Mouse (Mus musculus): Measurements from ENCODE around the gene Sit1. TPM values are rescaled to one million over a fixed set of nuclear protein-coding genes. Genes with fewer than 3 reads are reported as not detected.

Sit1 gene
- polyA plus RNA-seq (2011; ENCODE audit: insufficient read depth, insufficient read length, low read depth, missing spikeins) = not detected in 2 replicates

DNA sequence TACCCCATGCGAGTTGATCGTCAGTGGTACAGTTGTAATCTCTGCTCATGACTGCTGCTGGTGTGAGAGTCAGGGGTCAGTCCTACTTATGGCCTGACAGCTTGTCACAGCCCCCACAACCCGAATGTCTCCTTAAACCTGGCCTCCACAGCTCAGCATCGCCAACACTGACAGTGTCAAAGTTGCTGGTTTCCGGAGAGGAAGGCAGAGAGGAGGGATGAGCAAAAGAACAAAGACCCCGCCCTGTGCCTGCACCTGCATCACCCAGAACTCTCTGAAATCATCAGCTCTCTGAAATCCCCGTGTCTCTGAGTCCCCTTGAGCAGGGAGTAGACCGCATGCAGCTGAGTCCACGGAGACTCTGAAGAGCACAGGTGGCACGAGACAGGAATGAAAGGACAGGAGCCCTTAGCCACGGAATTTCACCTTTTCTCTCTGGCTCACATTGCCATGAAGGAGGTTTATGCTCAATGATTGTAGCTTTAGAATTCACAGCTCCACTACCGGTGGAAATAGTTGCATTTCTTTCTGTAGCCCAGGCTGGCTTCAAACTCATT, at the start of gene Sit1:
TSS of gene Sit1 (minus strand) at position 200 of the 557 bp plus-strand sequence.
- H3K9me3 ChIP-seq (replicated peaks; ENCODE audit: control insufficient read depth, insufficient read depth, low read length, poor library complexity, severe bottlenecking) = no peaks in the 10 kb centered on the region
- no peaks in the 10 kb centered on the region for H3K27me3 ChIP-seq (ENCODE audit: control insufficient read depth, insufficient read depth, low read length, poor library complexity, severe bottlenecking)
- no peak within 1 kb of the TSS for H3K9ac ChIP-seq (ENCODE audit: low read depth, poor library complexity, severe bottlenecking)
- no peak for TF ChIP-seq POLR2A (IDR thresholded peaks at IDR 0.05; ENCODE audit: insufficient read depth, low read length)
- no peak for TF ChIP-seq CTCF (IDR thresholded peaks at IDR 0.05; ENCODE audit: low read depth, low read length)
- no peak for TF ChIP-seq EP300 (IDR thresholded peaks at IDR 0.05; ENCODE audit: insufficient read depth, low read depth, low read length)
- peaks cover 2% of the 10 kb centered on the region for H3K4me1 ChIP-seq (ENCODE audit: control insufficient read depth, insufficient read depth, low read length)
- no peak within 1 kb of the TSS for H3K4me3 ChIP-seq (ENCODE audit: low read depth, low read length)
- no peak within 1 kb of the TSS for H3K27ac ChIP-seq (ENCODE audit: insufficient read depth, low read length)
- no peaks in the 10 kb centered on the region for H3K36me3 ChIP-seq (ENCODE audit: control insufficient read depth, insufficient read depth, low read length, poor library complexity, severe bottlenecking)

DNA sequence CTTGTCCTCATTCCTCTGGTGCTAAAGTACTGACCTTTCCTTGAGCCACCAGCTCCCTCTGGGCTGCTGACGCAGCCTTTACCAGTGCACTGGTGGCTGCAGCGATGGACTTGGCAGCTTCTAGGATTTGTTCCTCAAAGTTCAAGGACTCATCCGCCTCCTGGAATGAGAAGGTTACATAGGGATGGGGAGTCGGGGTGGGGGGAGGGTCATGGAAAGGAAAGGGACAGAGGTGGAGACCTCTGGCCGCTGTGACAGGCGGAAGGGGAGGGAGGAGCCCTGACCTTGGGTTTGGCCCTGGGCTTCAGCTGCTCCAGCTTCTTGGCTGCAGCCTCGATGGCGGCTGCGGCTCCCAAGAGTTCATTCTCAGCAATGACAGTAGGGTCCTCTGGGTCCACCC, 49.7 kb upstream of the Sit1 start:
- Histone ChIP-seq H3K27me3 (ENCODE audit: control insufficient read depth, insufficient read depth, low read length, poor library complexity, severe bottlenecking) (no peaks in the 10 kb centered on the region), H3K4me3 (ENCODE audit: low read depth, low read length) (no peak overlapping the region), H3K27ac (ENCODE audit: insufficient read depth, low read length) (no peak overlapping the region), H3K36me3 (ENCODE audit: control insufficient read depth, insufficient read depth, low read length, poor library complexity, severe bottlenecking) (peaks cover 41% of the 10 kb centered on the region), H3K4me1 (ENCODE audit: control insufficient read depth, insufficient read depth, low read length) (peaks cover 3% of the 10 kb centered on the region), H3K9ac (ENCODE audit: low read depth, poor library complexity, severe bottlenecking) (no peak overlapping the region), H3K9me3 (replicated peaks; ENCODE audit: control insufficient read depth, insufficient read depth, low read length, poor library complexity, severe bottlenecking) (no peaks in the 10 kb centered on the region)
- no peak for TF ChIP-seq EP300 (IDR thresholded peaks at IDR 0.05; ENCODE audit: insufficient read depth, low read depth, low read length)
- TF ChIP-seq CTCF (IDR thresholded peaks at IDR 0.05; ENCODE audit: low read depth, low read length) = no peak
- TF ChIP-seq POLR2A (IDR thresholded peaks at IDR 0.05; ENCODE audit: insufficient read depth, low read length) = no peak

DNA sequence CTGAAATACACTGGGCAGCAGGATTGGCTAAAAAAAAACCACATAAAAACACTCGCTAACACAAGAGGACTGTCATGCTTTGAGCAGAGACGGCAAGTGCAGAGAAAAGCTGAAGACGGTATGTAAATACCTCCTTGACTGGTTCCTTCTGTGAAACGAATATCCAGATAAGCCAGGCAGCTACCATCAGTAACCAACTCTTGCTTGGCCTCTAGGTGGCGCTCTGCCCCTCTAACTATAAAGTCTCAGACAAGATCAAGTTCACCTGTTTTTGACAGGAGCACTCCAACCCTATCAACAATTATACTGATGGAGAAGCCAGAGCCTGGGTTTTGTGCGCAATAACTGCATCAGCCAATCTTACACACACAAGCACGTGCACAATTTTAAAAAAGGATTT, 47.0 kb upstream of the Sit1 start:
- Histone ChIP-seq H3K9me3 (replicated peaks; ENCODE audit: control insufficient read depth, insufficient read depth, low read length, poor library complexity, severe bottlenecking) (no peaks in the 10 kb centered on the region), H3K27ac (ENCODE audit: insufficient read depth, low read length) (no peak overlapping the region), H3K27me3 (ENCODE audit: control insufficient read depth, insufficient read depth, low read length, poor library complexity, severe bottlenecking) (no peaks in the 10 kb centered on the region), H3K9ac (ENCODE audit: low read depth, poor library complexity, severe bottlenecking) (no peak overlapping the region), H3K4me3 (ENCODE audit: low read depth, low read length) (no peak overlapping the region), H3K4me1 (ENCODE audit: control insufficient read depth, insufficient read depth, low read length) (peaks cover 3% of the 10 kb centered on the region), H3K36me3 (ENCODE audit: control insufficient read depth, insufficient read depth, low read length, poor library complexity, severe bottlenecking) (peaks cover 24% of the 10 kb centered on the region)
- TF ChIP-seq POLR2A (IDR thresholded peaks at IDR 0.05; ENCODE audit: insufficient read depth, low read length) (no peak), CTCF (IDR thresholded peaks at IDR 0.05; ENCODE audit: low read depth, low read length) (peak; percentile 67)

DNA sequence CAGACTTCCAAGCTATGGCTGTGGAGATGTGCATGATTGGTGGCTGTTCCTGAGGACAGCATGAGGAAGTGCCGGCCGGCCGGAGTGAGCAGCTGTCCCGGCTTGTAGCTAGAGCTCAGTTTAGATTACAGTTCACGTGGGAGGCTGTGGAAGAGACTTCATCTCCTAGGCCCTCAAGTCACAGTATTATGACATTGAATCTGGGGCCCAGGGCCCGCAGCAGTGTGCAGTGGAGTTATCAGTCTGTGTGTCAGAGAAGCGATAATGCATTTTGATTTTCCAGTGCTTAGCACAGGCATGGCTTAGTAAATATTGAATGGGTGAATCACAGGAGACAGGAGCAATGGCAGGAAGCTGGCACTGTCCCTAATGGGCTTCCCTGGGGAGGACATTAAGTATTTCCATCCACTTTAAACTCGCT, 46.6 kb upstream of the Sit1 start:
- H3K9me3 ChIP-seq (replicated peaks; ENCODE audit: control insufficient read depth, insufficient read depth, low read length, poor library complexity, severe bottlenecking) = no peaks in the 10 kb centered on the region
- TF ChIP-seq CTCF (IDR thresholded peaks at IDR 0.05; ENCODE audit: low read depth, low read length) (no peak), EP300 (IDR thresholded peaks at IDR 0.05; ENCODE audit: insufficient read depth, low read depth, low read length) (no peak), POLR2A (IDR thresholded peaks at IDR 0.05; ENCODE audit: insufficient read depth, low read length) (no peak)
- H3K27me3 ChIP-seq (ENCODE audit: control insufficient read depth, insufficient read depth, low read length, poor library complexity, severe bottlenecking) = no peaks in the 10 kb centered on the region
- peaks cover 2% of the 10 kb centered on the region for H3K4me1 ChIP-seq (ENCODE audit: control insufficient read depth, insufficient read depth, low read length)
- no peak overlapping the region for H3K27ac ChIP-seq (ENCODE audit: insufficient read depth, low read length)
- H3K9ac ChIP-seq (ENCODE audit: low read depth, poor library complexity, severe bottlenecking) = no peak overlapping the region
- H3K36me3 ChIP-seq (ENCODE audit: control insufficient read depth, insufficient read depth, low read length, poor library complexity, severe bottlenecking) = peaks cover 19% of the 10 kb centered on the region
- H3K4me3 ChIP-seq (ENCODE audit: low read depth, low read length) = no peak overlapping the region

DNA sequence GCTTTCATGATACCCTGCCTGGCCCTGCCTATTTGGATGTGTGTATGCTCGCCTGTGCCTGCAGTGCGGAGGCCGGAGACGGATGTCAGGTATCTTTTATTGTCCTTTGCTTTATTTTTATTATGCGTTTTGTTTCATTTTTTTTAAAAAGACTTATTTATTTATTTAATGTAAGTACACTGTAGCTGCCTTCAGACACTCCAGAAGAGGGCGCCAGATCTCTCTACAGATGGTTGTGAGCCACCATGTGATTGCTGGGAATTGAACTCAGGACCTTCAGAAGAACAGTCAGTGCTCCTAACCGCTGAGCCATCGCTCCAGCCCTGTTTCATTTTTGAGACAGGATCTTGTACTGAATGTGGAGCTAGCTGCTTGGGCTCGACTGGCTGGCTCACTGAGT, 45.0 kb upstream of the Sit1 start:
- H3K27ac ChIP-seq (ENCODE audit: insufficient read depth, low read length) = no peak overlapping the region
- H3K9me3 ChIP-seq (replicated peaks; ENCODE audit: control insufficient read depth, insufficient read depth, low read length, poor library complexity, severe bottlenecking) = no peaks in the 10 kb centered on the region
- H3K4me3 ChIP-seq (ENCODE audit: low read depth, low read length) = no peak overlapping the region
- TF ChIP-seq POLR2A (IDR thresholded peaks at IDR 0.05; ENCODE audit: insufficient read depth, low read length) (no peak), EP300 (IDR thresholded peaks at IDR 0.05; ENCODE audit: insufficient read depth, low read depth, low read length) (no peak), CTCF (IDR thresholded peaks at IDR 0.05; ENCODE audit: low read depth, low read length) (no peak)
- no peak overlapping the region for H3K9ac ChIP-seq (ENCODE audit: low read depth, poor library complexity, severe bottlenecking)
- H3K4me1 ChIP-seq (ENCODE audit: control insufficient read depth, insufficient read depth, low read length) = no peaks in the 10 kb centered on the region
- no peaks in the 10 kb centered on the region for H3K27me3 ChIP-seq (ENCODE audit: control insufficient read depth, insufficient read depth, low read length, poor library complexity, severe bottlenecking)
- H3K36me3 ChIP-seq (ENCODE audit: control insufficient read depth, insufficient read depth, low read length, poor library complexity, severe bottlenecking) = peaks cover 18% of the 10 kb centered on the region

DNA sequence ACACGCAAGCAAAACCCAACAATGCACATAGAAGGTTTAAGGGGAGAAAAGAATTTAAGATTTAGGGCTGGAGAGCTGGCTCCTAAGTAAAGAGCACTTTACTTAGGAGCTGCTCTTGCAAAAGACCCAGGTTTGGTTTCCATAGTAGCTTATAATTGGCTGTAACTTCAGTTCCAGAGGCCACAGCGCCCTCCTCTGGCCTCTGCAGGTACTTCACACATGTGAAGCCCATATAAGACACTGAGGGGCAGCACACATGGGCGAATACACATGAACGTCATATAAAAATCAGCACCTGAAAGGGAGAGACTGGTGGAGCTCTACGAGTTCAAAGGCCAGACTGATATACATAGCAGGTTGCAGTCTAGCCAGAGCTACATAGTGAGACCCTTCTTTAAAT, 44.3 kb upstream of the Sit1 start:
- Histone ChIP-seq H3K9me3 (replicated peaks; ENCODE audit: control insufficient read depth, insufficient read depth, low read length, poor library complexity, severe bottlenecking) (no peaks in the 10 kb centered on the region), H3K4me1 (ENCODE audit: control insufficient read depth, insufficient read depth, low read length) (no peaks in the 10 kb centered on the region), H3K27me3 (ENCODE audit: control insufficient read depth, insufficient read depth, low read length, poor library complexity, severe bottlenecking) (no peaks in the 10 kb centered on the region), H3K9ac (ENCODE audit: low read depth, poor library complexity, severe bottlenecking) (no peak overlapping the region), H3K27ac (ENCODE audit: insufficient read depth, low read length) (no peak overlapping the region), H3K36me3 (ENCODE audit: control insufficient read depth, insufficient read depth, low read length, poor library complexity, severe bottlenecking) (peaks cover 15% of the 10 kb centered on the region), H3K4me3 (ENCODE audit: low read depth, low read length) (no peak overlapping the region)
- no peak for TF ChIP-seq POLR2A (IDR thresholded peaks at IDR 0.05; ENCODE audit: insufficient read depth, low read length)
- peak; percentile 78 for TF ChIP-seq CTCF (IDR thresholded peaks at IDR 0.05; ENCODE audit: low read depth, low read length)
